Mouse (Mus musculus): Measurements from ENCODE around the gene Ctbp1. TPM values are rescaled to one million over a fixed set of nuclear protein-coding genes. Genes with fewer than 3 reads are reported as not detected.

The Ctbp1 gene
- total and polyA plus RNA-seq, 2 experiments from 2014 or later = 388 to 478 TPM

DNA sequence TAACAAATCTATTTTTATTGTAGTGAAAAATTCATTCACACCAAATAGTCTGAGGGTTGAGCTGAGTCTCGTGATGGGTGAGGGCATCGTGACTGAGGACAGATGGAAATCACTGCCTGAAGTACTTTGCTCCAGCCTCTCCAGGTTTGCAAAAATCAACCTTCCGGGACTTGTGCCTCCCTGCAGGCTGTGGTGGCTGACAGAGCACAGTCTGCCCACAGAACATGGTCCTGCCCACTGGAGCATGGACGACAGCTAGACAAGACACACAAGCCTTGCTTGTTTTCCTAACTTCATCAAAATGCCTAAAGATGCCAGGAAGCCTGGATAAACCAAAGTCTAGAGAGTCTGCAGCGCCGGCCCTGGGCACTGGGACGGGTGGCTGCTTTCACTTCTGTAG is 9.2 kb upstream of the Ctbp1 start:
- Histone ChIP-seq H3K9me3 (ENCODE audit: low read length) (no peaks in the 10 kb centered on the region), H3K4me3 (ENCODE audit: low read depth, low read length) (no peak overlapping the region), H3K27me3 (ENCODE audit: insufficient read depth, low read length) (no peaks in the 10 kb centered on the region), H3K4me1 (ENCODE audit: insufficient read depth) (no peaks in the 10 kb centered on the region), H3K9ac (no peak overlapping the region), H3K4me2 (ENCODE audit: low read depth) (no peak overlapping the region), H3K27ac (ENCODE audit: low read depth, low read length) (no peak overlapping the region), H3K36me3 (ENCODE audit: insufficient read depth) (no peaks in the 10 kb centered on the region)
- ATAC-seq (no peak), DNase-seq (no peak)
- WGBS = 75% methylated on average over 7 of the region's 7 CpGs
- no peak for TF ChIP-seq CTCF (IDR thresholded peaks at IDR 0.05; ENCODE audit: low read depth)

DNA sequence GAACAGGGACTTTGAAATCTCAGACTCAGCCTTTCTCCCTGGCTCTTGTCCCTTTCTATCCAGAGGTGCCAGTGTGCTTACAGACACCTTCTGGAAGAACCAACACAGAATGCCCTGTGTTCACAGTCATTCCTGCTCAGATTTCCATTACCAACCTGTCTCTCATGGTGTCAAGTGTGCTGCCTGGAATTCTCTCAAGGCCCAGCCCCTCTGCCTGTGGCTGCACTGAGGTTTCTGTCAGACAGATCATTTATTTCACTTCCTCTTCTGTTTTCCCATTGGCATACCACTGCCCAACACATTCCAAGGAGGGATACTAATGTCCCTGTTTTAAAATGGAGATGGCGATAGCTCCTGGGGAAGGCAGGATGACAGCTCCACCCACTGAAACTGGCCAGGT is 6.6 kb upstream of the Ctbp1 start:
- WGBS = 84% methylated on average over 1 of the region's 1 CpGs
- DNase-seq (no peak), ATAC-seq (no peak)
- no peaks in the 10 kb centered on the region for H3K9me3 ChIP-seq (ENCODE audit: low read length)
- no peak overlapping the region for H3K27ac ChIP-seq (ENCODE audit: low read depth, low read length)
- no peak overlapping the region for H3K4me2 ChIP-seq (ENCODE audit: low read depth)
- no peaks in the 10 kb centered on the region for H3K36me3 ChIP-seq (ENCODE audit: insufficient read depth)
- H3K4me1 ChIP-seq (ENCODE audit: insufficient read depth) = no peaks in the 10 kb centered on the region
- no peak overlapping the region for H3K4me3 ChIP-seq (ENCODE audit: low read depth, low read length)
- H3K9ac ChIP-seq = no peak overlapping the region
- TF ChIP-seq CTCF (IDR thresholded peaks at IDR 0.05; ENCODE audit: low read depth) = no peak
- H3K27me3 ChIP-seq (ENCODE audit: insufficient read depth, low read length) = no peaks in the 10 kb centered on the region

DNA sequence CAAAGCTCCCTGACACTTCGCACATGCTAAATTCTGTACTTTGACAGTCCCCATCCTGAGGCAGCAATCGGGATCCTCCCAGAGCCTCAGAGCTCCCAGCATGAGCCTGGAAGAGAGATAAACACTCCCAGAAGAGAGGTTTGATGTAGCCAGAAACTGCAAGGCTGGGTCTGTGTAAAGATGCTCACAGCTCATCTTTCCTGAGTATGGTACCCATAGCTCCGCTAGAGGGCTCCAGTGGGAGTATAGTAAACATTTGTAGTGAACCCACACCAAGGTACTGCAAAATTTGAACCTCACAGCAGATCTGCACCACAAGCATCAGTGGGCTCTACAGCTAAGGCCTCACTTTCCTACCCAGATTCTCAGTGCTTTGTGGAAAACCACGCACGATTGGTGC is 4.2 kb upstream of the Ctbp1 start:
- DNase-seq = peak; percentile 38
- no peaks in the 10 kb centered on the region for H3K9me3 ChIP-seq (ENCODE audit: low read length)
- no peaks in the 10 kb centered on the region for H3K4me1 ChIP-seq (ENCODE audit: insufficient read depth)
- no peak overlapping the region for H3K27ac ChIP-seq (ENCODE audit: low read depth, low read length)
- 55% methylated on average over 5 of the region's 5 CpGs for WGBS
- no peak overlapping the region for H3K9ac ChIP-seq
- H3K4me3 ChIP-seq (ENCODE audit: low read depth, low read length) = no peak overlapping the region
- H3K4me2 ChIP-seq (ENCODE audit: low read depth) = no peak overlapping the region
- H3K27me3 ChIP-seq (ENCODE audit: insufficient read depth, low read length) = no peaks in the 10 kb centered on the region
- H3K36me3 ChIP-seq (ENCODE audit: insufficient read depth) = no peaks in the 10 kb centered on the region
- TF ChIP-seq CTCF (IDR thresholded peaks at IDR 0.05; ENCODE audit: low read depth) = peak; percentile 57
- no peak for ATAC-seq

DNA sequence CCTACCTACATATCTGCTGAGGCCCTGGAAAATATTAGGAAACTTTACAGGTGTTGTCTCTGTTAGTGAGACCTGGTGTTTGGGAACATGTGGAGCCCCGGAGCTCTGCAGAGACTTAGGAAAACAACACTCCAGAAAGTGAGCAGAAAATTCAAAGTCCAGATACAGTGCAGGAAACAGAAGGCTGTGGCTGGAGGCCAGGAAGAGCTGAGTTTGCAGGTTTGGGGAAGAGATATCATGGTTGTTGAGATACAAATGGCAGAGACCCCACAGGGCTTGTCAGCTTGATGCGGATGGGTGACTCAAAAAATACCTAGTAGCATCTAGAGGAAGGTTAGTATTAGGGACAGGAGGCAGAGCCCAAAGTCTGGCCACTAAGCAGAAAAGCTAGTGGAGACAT is 2.5 kb upstream of the Ctbp1 start:
- WGBS = 87% methylated on average over 2 of the region's 2 CpGs
- ATAC-seq = no peak
- Histone ChIP-seq H3K27me3 (ENCODE audit: insufficient read depth, low read length) (no peaks in the 10 kb centered on the region), H3K4me1 (ENCODE audit: insufficient read depth) (peaks cover 14% of the 10 kb centered on the region), H3K9me3 (ENCODE audit: low read length) (no peaks in the 10 kb centered on the region), H3K4me3 (ENCODE audit: low read depth, low read length) (no peak overlapping the region), H3K36me3 (ENCODE audit: insufficient read depth) (peaks cover 6% of the 10 kb centered on the region; the same call in 1 of the 2 replicates), H3K9ac (no peak overlapping the region), H3K27ac (ENCODE audit: low read depth, low read length) (no peak overlapping the region), H3K4me2 (ENCODE audit: low read depth) (no peak overlapping the region)
- no peak for TF ChIP-seq CTCF (IDR thresholded peaks at IDR 0.05; ENCODE audit: low read depth)
- DNase-seq = no peak

DNA sequence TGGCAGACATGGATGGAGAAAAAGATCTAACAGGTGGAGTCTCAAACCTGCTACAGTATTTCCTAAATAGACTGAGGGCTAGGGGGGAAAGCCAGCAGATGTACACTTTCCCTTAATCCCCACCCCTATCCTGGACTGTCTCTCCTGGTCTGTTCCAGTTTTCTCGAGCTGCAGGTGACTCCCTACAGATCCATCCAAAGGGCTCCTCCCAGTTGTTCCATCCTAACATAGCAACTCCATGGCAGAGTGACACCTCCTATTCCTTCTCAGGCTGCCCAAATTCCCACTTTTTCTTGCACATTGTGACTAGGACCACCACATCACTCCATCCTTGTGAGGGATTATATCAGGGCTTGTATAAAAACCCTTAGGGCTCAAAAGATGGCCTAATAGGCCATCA is 960 bp upstream of the Ctbp1 start:
- Histone ChIP-seq H3K36me3 (ENCODE audit: insufficient read depth) (peaks cover 7% of the 10 kb centered on the region; the same call in 1 of the 2 replicates), H3K4me2 (ENCODE audit: low read depth) (peak overlapping the region; percentile 74), H3K4me1 (ENCODE audit: insufficient read depth) (peaks cover 16% of the 10 kb centered on the region), H3K27ac (ENCODE audit: low read depth, low read length) (no peak overlapping the region), H3K9me3 (ENCODE audit: low read length) (no peaks in the 10 kb centered on the region), H3K27me3 (ENCODE audit: insufficient read depth, low read length) (no peaks in the 10 kb centered on the region), H3K9ac (peak overlapping the region; percentile 97), H3K4me3 (ENCODE audit: low read depth, low read length) (peak overlapping the region; percentile 90)
- DNase-seq = peak; percentile 17
- 15% methylated on average over 1 of the region's 1 CpGs for WGBS
- no peak for TF ChIP-seq CTCF (IDR thresholded peaks at IDR 0.05; ENCODE audit: low read depth)
- no peak for ATAC-seq

DNA sequence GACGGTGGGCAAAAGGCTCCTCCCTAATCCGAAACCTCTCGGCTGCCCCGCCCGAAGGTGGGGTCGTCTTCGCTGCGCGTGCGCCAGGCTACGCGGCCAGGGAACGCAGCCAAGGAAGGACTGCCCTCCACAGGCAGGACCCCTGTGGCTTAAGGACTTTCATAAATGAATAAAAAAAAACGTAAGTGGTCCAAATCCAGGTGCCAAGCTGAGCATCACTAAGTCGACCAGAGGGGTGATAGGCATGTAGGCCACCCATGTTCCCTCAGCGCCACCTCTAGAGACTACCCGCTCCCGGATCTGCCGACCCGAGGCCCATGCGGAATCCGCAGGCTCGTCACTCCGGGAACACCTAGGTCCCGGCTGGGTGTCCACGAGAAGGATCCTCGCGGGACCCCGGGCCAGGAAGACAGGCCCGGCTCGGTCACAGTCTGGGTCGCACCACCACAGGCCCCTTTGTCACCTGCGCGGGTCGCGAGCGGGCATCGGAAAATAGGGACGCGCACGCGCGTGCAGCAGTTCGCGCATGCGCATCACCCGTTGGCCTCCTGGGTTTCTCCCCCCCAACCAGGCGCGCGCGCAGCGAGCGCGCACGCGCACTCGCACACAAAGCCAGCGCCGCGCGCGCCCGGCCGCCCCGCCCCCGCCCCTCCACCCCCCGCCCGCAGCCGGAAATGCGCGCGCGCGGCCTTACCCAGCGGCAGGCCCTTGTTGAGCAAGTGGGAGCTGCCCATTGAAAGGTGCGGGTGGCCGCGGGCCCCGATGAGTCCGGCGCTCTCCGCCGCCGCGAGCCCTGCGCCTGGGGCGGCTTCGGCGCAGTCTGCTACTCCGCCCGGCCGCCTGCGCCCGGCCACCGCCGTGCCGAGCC is 475 bp downstream of the Ctbp1 start:
- WGBS = 3% methylated on average over 82 of the region's 97 CpGs
- peak overlapping the region; percentile 90 for H3K4me3 ChIP-seq (ENCODE audit: low read depth, low read length)
- H3K27me3 ChIP-seq (ENCODE audit: insufficient read depth, low read length) = no peaks in the 10 kb centered on the region
- DNase-seq (peak; percentile 97), ATAC-seq (peak; percentile 54)
- H3K4me1 ChIP-seq (ENCODE audit: insufficient read depth) = peaks cover 16% of the 10 kb centered on the region
- peak; percentile 16 for TF ChIP-seq CTCF (IDR thresholded peaks at IDR 0.05; ENCODE audit: low read depth)
- no peaks in the 10 kb centered on the region for H3K9me3 ChIP-seq (ENCODE audit: low read length)
- peak overlapping the region; percentile 74 for H3K4me2 ChIP-seq (ENCODE audit: low read depth)
- peaks cover 8% of the 10 kb centered on the region for H3K36me3 ChIP-seq (ENCODE audit: insufficient read depth)
- peak overlapping the region; percentile 97 for H3K9ac ChIP-seq
- H3K27ac ChIP-seq (ENCODE audit: low read depth, low read length) = peak overlapping the region; percentile 100

DNA sequence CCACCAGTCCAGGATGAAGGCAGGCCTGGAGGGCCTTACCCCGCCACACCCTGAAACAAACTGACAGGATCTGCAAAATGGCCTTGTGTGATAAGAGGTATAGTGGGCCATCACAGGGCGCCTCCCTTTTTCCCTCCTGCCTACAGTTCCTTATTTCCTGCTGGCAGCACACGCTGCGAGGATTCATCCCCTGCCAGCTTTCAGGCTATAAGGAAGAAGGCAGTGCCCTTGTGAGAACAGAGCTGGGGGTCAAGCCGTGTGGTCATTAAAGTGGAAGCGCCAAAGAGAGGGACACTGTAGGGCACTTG is 1.1 kb downstream of the Ctbp1 start:
- DNase-seq = no peak
- Histone ChIP-seq H3K27me3 (ENCODE audit: insufficient read depth, low read length) (no peaks in the 10 kb centered on the region), H3K9ac (peak overlapping the region; percentile 97), H3K27ac (ENCODE audit: low read depth, low read length) (peak overlapping the region; percentile 100), H3K4me2 (ENCODE audit: low read depth) (peak overlapping the region; percentile 74), H3K4me3 (ENCODE audit: low read depth, low read length) (peak overlapping the region; percentile 90), H3K9me3 (ENCODE audit: low read length) (no peaks in the 10 kb centered on the region), H3K4me1 (ENCODE audit: insufficient read depth) (peaks cover 16% of the 10 kb centered on the region), H3K36me3 (ENCODE audit: insufficient read depth) (peaks cover 13% of the 10 kb centered on the region)
- no peak for ATAC-seq
- WGBS = 12% methylated on average over 6 of the region's 6 CpGs
- no peak for TF ChIP-seq CTCF (IDR thresholded peaks at IDR 0.05; ENCODE audit: low read depth)
